Mouse (Mus musculus): ENCODE measurements around the gene Crlf1. TPM values are rescaled to one million over a fixed set of nuclear protein-coding genes. Genes with fewer than 3 reads are reported as not detected.

Crlf1 gene
- polyA plus RNA-seq, 1 experiment = 6.1 TPM

- H3K27ac ChIP-seq (ENCODE audit: insufficient read depth, low read length) = no peak overlapping the region
- TF ChIP-seq POLR2A (IDR thresholded peaks at IDR 0.05; ENCODE audit: insufficient read depth, low read length) = no peak
- TF ChIP-seq CTCF (IDR thresholded peaks at IDR 0.05; ENCODE audit: low read depth, low read length) = peak; percentile 16
- no peak for TF ChIP-seq EP300 (IDR thresholded peaks at IDR 0.05; ENCODE audit: insufficient read depth, low read depth, low read length)
- H3K4me3 ChIP-seq (ENCODE audit: low read depth, low read length) = no peak overlapping the region
- H3K9me3 ChIP-seq (replicated peaks; ENCODE audit: control insufficient read depth, insufficient read depth, low read length, poor library complexity, severe bottlenecking) = no peaks in the 10 kb centered on the region
- no peaks in the 10 kb centered on the region for H3K36me3 ChIP-seq (ENCODE audit: control insufficient read depth, insufficient read depth, low read length, poor library complexity, severe bottlenecking)
- no peak overlapping the region for H3K9ac ChIP-seq (ENCODE audit: low read depth, poor library complexity, severe bottlenecking)
- H3K27me3 ChIP-seq (ENCODE audit: control insufficient read depth, insufficient read depth, low read length, poor library complexity, severe bottlenecking) = no peaks in the 10 kb centered on the region
- H3K4me1 ChIP-seq (ENCODE audit: control insufficient read depth, insufficient read depth, low read length) = no peaks in the 10 kb centered on the region
Measured at GRCm38 (mm10) chr8:70549412-70550184, 56.6 kb downstream of the Crlf1 start.

- Histone ChIP-seq H3K36me3 (ENCODE audit: control insufficient read depth, insufficient read depth, low read length, poor library complexity, severe bottlenecking) (no peaks in the 10 kb centered on the region), H3K9ac (ENCODE audit: low read depth, poor library complexity, severe bottlenecking) (no peak overlapping the region), H3K9me3 (replicated peaks; ENCODE audit: control insufficient read depth, insufficient read depth, low read length, poor library complexity, severe bottlenecking) (no peaks in the 10 kb centered on the region), H3K4me1 (ENCODE audit: control insufficient read depth, insufficient read depth, low read length) (no peaks in the 10 kb centered on the region), H3K27me3 (ENCODE audit: control insufficient read depth, insufficient read depth, low read length, poor library complexity, severe bottlenecking) (no peaks in the 10 kb centered on the region), H3K4me3 (ENCODE audit: low read depth, low read length) (no peak overlapping the region), H3K27ac (ENCODE audit: insufficient read depth, low read length) (no peak overlapping the region)
- TF ChIP-seq EP300 (IDR thresholded peaks at IDR 0.05; ENCODE audit: insufficient read depth, low read depth, low read length) (no peak), POLR2A (IDR thresholded peaks at IDR 0.05; ENCODE audit: insufficient read depth, low read length) (no peak), CTCF (IDR thresholded peaks at IDR 0.05; ENCODE audit: low read depth, low read length) (no peak)
Measured at GRCm38 (mm10) chr8:70551558-70552161, 58.7 kb downstream of the Crlf1 start.

- Histone ChIP-seq H3K36me3 (ENCODE audit: control insufficient read depth, insufficient read depth, low read length, poor library complexity, severe bottlenecking) (no peaks in the 10 kb centered on the region), H3K4me3 (ENCODE audit: low read depth, low read length) (no peak overlapping the region), H3K9me3 (replicated peaks; ENCODE audit: control insufficient read depth, insufficient read depth, low read length, poor library complexity, severe bottlenecking) (no peaks in the 10 kb centered on the region), H3K27me3 (ENCODE audit: control insufficient read depth, insufficient read depth, low read length, poor library complexity, severe bottlenecking) (no peaks in the 10 kb centered on the region), H3K4me1 (ENCODE audit: control insufficient read depth, insufficient read depth, low read length) (no peaks in the 10 kb centered on the region), H3K27ac (ENCODE audit: insufficient read depth, low read length) (no peak overlapping the region), H3K9ac (ENCODE audit: low read depth, poor library complexity, severe bottlenecking) (no peak overlapping the region)
- TF ChIP-seq CTCF (IDR thresholded peaks at IDR 0.05; ENCODE audit: low read depth, low read length) (no peak), EP300 (IDR thresholded peaks at IDR 0.05; ENCODE audit: insufficient read depth, low read depth, low read length) (no peak), POLR2A (IDR thresholded peaks at IDR 0.05; ENCODE audit: insufficient read depth, low read length) (no peak)
Measured at GRCm38 (mm10) chr8:70552836-70553235, 59.9 kb downstream of the Crlf1 start.

Other genes starting within 250 kb of the Crlf1 start
- 37.9 and 40.0 TPM in 2 replicates for gene Homer3, start 210.3 kb upstream of the Crlf1 start, polyA plus RNA-seq (2011; ENCODE audit: insufficient read depth, insufficient read length, low read depth, missing spikeins)
- gene Ddx49, start 190.7 kb upstream of the Crlf1 start, polyA plus RNA-seq (2011; ENCODE audit: insufficient read depth, insufficient read length, low read depth, missing spikeins) = 45.3 and 50.5 TPM in 2 replicates
- gene Cope, start 190.6 kb upstream of the Crlf1 start, polyA plus RNA-seq (2011; ENCODE audit: insufficient read depth, insufficient read length, low read depth, missing spikeins) = 115 and 117 TPM in 2 replicates
- 3.4 and 3.8 TPM in 2 replicates for gene Cers1, start 177.4 kb upstream of the Crlf1 start, polyA plus RNA-seq (2011; ENCODE audit: insufficient read depth, insufficient read length, low read depth, missing spikeins)
- gene Gdf1, start 163.3 kb upstream of the Crlf1 start, polyA plus RNA-seq (2011; ENCODE audit: insufficient read depth, insufficient read length, low read depth, missing spikeins) = 1.0 TPM in 1 of 2 replicates, not detected in the other
- 46.3 and 50.1 TPM in 2 replicates for gene Upf1, start 139.9 kb upstream of the Crlf1 start, polyA plus RNA-seq (2011; ENCODE audit: insufficient read depth, insufficient read length, low read depth, missing spikeins)
- gene Comp, start 119.6 kb upstream of the Crlf1 start, polyA plus RNA-seq (2011; ENCODE audit: insufficient read depth, insufficient read length, low read depth, missing spikeins) = 1.4 and 2.0 TPM in 2 replicates
- gene Crtc1, start 53.6 kb upstream of the Crlf1 start, polyA plus RNA-seq (2011; ENCODE audit: insufficient read depth, insufficient read length, low read depth, missing spikeins) = 7.7 and 9.6 TPM in 2 replicates
- gene Klhl26, start 16.2 kb upstream of the Crlf1 start, polyA plus RNA-seq (2011; ENCODE audit: insufficient read depth, insufficient read length, low read depth, missing spikeins) = 27.4 and 33.7 TPM in 2 replicates
- 3.3 and 4.2 TPM in 2 replicates for gene Tmem59l, start 5.8 kb upstream of the Crlf1 start, polyA plus RNA-seq (2011; ENCODE audit: insufficient read depth, insufficient read length, low read depth, missing spikeins)
- gene Rex1bd, start 13.6 kb downstream of the Crlf1 start, polyA plus RNA-seq (2011; ENCODE audit: insufficient read depth, insufficient read length, low read depth, missing spikeins) = 40.0 and 43.7 TPM in 2 replicates
- 1,157 and 1,272 TPM in 2 replicates for gene Uba52, start 17.6 kb downstream of the Crlf1 start, polyA plus RNA-seq (2011; ENCODE audit: insufficient read depth, insufficient read length, low read depth, missing spikeins)
- 80.5 and 87.3 TPM in 2 replicates for gene Fkbp8, start 34.6 kb downstream of the Crlf1 start, polyA plus RNA-seq (2011; ENCODE audit: insufficient read depth, insufficient read length, low read depth, missing spikeins)
- 57.4 and 63.5 TPM in 2 replicates for gene Kxd1, start 34.8 kb downstream of the Crlf1 start, polyA plus RNA-seq (2011; ENCODE audit: insufficient read depth, insufficient read length, low read depth, missing spikeins)
- gene Ell, start 46.3 kb downstream of the Crlf1 start, polyA plus RNA-seq (2011; ENCODE audit: insufficient read depth, insufficient read length, low read depth, missing spikeins) = 12.4 and 13.2 TPM in 2 replicates
- 61.5 and 72.3 TPM in 2 replicates for gene Isyna1, start 101.2 kb downstream of the Crlf1 start, polyA plus RNA-seq (2011; ENCODE audit: insufficient read depth, insufficient read length, low read depth, missing spikeins)
- 49.9 and 50.2 TPM in 2 replicates for gene Ssbp4, start 115.7 kb downstream of the Crlf1 start, polyA plus RNA-seq (2011; ENCODE audit: insufficient read depth, insufficient read length, low read depth, missing spikeins)
- not detected in 2 replicates for gene Lrrc25, start 123.0 kb downstream of the Crlf1 start, polyA plus RNA-seq (2011; ENCODE audit: insufficient read depth, insufficient read length, low read depth, missing spikeins)
- gene Gdf15, start 139.3 kb downstream of the Crlf1 start, polyA plus RNA-seq (2011; ENCODE audit: insufficient read depth, insufficient read length, low read depth, missing spikeins) = 1.9 and 2.1 TPM in 2 replicates
- gene Pgpep1, start 167.2 kb downstream of the Crlf1 start, polyA plus RNA-seq (2011; ENCODE audit: insufficient read depth, insufficient read length, low read depth, missing spikeins) = 30.2 and 44.4 TPM in 2 replicates
- 211 TPM in 2 replicates for gene Lsm4, start 180.1 kb downstream of the Crlf1 start, polyA plus RNA-seq (2011; ENCODE audit: insufficient read depth, insufficient read length, low read depth, missing spikeins)
- gene Jund, start 205.8 kb downstream of the Crlf1 start, polyA plus RNA-seq (2011; ENCODE audit: insufficient read depth, insufficient read length, low read depth, missing spikeins) = 56.6 and 66.4 TPM in 2 replicates
- gene Iqcn, start 210.3 kb downstream of the Crlf1 start, polyA plus RNA-seq (2011; ENCODE audit: insufficient read depth, insufficient read length, low read depth, missing spikeins) = not detected in 2 replicates
- 0.99 and 2.5 TPM in 2 replicates for gene Gm3336, start 225.4 kb downstream of the Crlf1 start, polyA plus RNA-seq (2011; ENCODE audit: insufficient read depth, insufficient read length, low read depth, missing spikeins)
- gene Pde4c, start 230.6 kb downstream of the Crlf1 start, polyA plus RNA-seq (2011; ENCODE audit: insufficient read depth, insufficient read length, low read depth, missing spikeins) = 1.9 and 2.3 TPM in 2 replicates

Measured in ES-Bruce4 (cell line).